Mouse (Mus musculus) heart, postnatal 0 days (tissue): ENCODE results near the gene Tti1.

ENCODE experiments used
- CTCF ChIP-seq: IDR thresholded peaks from 2 replicates; pipeline ENCODE4 v1.5.1; 2016; ENCODE audit warnings: antibody characterized with exemption, control low read depth, low read depth
- EP300 ChIP-seq: IDR thresholded peaks from 2 replicates; pipeline ENCODE4 v1.6.1; 2016; ENCODE audit warnings: antibody characterized with exemption, low read depth

DNA sequence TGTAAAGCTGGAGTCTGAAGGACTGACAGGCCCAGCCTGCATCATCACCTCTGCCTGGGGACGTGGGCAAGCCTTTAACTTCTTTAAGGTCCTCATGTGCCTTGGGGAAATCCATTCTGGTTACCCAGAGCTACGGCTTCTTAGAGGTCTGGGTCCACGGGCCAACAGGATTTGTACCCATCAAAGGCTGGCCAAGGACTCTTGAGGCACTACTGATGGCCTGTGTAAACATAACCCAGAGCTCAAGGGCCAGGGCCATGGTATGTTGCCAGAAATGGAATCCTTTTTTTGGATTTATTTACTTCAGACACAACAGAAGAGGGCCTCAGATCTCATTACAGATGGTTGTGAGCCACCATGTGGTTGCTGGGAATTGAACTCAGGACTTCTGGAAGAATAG lies 45.5 kb downstream of the Tti1 start:
- TF ChIP-seq CTCF (no peak), EP300 (no peak)
